Mouse (Mus musculus) E14TG2a.4 (cell line): ENCODE data around the gene Map10.

ENCODE experiments used
- CTCF ChIP-seq: conservative IDR thresholded peaks from 2 replicates; pipeline ENCODE4 v1.5.1; 2014; ENCODE audit warnings: low read length
- NANOG ChIP-seq: IDR thresholded peaks from 2 replicates; pipeline ENCODE4 v1.6.1; 2014; ENCODE audit warnings: borderline replicate concordance, low read length, mixed read lengths
- POU5F1 ChIP-seq: IDR thresholded peaks from 2 replicates; pipeline ENCODE4 v1.6.1; 2014; ENCODE audit warnings: low read length, borderline replicate concordance

DNA sequence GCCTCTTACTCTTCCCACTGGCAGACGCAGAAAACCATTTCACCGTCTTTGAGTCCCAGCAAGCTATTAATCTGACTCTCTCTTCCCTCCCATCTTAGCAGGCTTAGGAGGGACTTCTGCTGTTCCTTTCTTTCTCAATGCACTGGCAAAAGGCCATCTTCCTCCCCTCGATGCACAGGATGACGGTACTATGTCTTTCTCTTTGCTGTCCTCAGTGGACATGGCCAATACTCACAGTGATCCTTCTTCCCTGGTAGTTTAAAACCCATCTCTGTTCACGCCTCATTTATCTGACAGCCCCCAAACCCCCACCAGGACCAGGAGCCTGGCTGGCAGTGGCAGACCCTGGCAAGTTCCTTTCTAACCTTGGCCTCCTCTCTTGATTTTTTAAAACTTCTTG, 22.8 kb downstream of the Map10 start:
- TF ChIP-seq CTCF (no peak), NANOG (no peak), POU5F1 (no peak)
